Mouse (Mus musculus): Measurements from ENCODE around the gene Mdga2. TPM values are rescaled to one million over a fixed set of nuclear protein-coding genes. Genes with fewer than 3 reads are reported as not detected.

Gene Mdga2
- polyA plus RNA-seq (2015; fragmentation: Nextera tagmentation; extraction: Ambion mirVana), result 2.8 and 3.2 TPM in 2 replicates

DNA sequence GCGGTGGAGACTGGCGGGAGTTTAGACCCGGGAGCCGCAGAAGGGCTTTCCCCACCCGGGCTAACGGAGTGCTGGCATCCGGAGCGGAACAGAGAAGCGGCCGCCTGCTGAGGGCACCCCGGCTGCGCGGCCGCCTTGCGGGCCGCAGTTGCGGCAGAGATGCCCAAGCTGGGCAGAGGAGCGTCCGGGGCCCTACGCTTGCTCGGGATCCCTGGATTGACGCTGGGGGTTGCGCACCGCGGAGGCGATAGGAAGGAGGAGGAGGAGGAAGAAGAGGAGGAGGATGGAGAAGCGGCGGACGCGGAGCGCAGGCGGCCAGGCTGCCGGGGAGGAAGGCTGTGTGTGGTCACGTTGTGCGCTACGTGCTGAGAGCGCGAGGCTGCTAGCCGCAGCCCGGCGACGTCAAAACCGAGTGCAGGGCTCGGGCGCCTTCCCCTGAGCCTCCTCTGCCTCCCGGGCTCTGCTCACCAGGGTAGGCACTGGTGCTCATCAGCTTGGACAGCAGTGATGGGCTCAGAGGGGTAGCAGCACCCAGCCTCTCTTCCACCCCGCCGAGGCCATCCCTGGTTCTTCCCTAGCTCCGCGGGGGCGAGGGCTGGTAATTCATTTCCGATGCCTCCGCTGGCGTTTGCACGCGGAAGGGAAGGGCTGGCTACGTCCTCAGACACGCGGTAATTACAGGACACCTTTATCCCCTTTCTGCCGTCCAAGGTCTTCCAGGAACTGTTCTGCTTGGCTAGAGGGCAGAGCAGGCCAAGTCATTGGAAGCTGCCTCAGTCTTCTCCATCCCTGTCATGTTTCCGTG, at the start of gene Mdga2:
Mdga2 (minus strand) TSS at position 329 of the 805 bp plus-strand sequence.
- H3K27me3 ChIP-seq, result peaks cover 31% of the 10 kb centered on the region
- H3K27ac ChIP-seq (replicated peaks), result no peak within 1 kb of the TSS

DNA sequence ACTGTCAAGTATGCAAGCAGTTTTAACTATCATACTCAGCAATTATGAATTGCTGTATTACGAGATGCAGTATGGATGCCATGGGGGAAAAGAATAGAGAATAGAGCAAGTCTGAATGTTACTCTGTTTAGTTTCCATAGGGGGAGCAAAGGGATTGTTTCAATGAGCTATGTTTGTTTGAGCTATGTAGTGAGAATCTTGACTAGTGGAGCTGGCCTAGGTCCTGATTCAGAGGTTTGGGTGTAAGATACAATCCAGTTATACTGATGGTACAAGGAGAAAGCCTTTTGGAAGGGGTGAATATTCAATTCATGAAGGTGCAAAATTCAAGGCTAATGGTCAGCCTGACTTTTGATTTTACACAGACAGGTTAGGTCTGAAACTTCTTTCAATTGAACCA, 45.1 kb upstream of the Mdga2 start:
- Histone ChIP-seq H3K36me3 (no peaks in the 10 kb centered on the region), H3K4me1 (no peaks in the 10 kb centered on the region), H3K27ac (replicated peaks) (no peak overlapping the region), H3K9ac (no peak overlapping the region), H3K4me2 (replicated peaks) (no peak overlapping the region), H3K9me3 (replicated peaks) (no peaks in the 10 kb centered on the region), H3K27me3 (no peaks in the 10 kb centered on the region), H3K4me3 (replicated peaks) (no peak overlapping the region)
- 60% methylated on average over 1 of the region's 1 CpGs for WGBS
- no peak for ATAC-seq (ENCODE audit: insufficient number of reproducible peaks, low FRiP score, low TSS enrichment, low read depth)

More for the DNA sequence above, at the start of gene Mdga2:
- WGBS, result 0% methylated on average over 48 of the region's 61 CpGs
- peak within 1 kb of the TSS; percentile 94 for H3K4me2 ChIP-seq (replicated peaks)
- no peaks in the 10 kb centered on the region for H3K36me3 ChIP-seq
- H3K9me3 ChIP-seq (replicated peaks), result no peaks in the 10 kb centered on the region
- H3K4me3 ChIP-seq (replicated peaks), result peak within 1 kb of the TSS; percentile 55
- H3K9ac ChIP-seq, result peak within 1 kb of the TSS; percentile 31
- peak; percentile 41; the same call in 1 of the 2 replicates for ATAC-seq (ENCODE audit: insufficient number of reproducible peaks, low FRiP score, low TSS enrichment, low read depth)
- peaks cover 26% of the 10 kb centered on the region for H3K4me1 ChIP-seq

DNA sequence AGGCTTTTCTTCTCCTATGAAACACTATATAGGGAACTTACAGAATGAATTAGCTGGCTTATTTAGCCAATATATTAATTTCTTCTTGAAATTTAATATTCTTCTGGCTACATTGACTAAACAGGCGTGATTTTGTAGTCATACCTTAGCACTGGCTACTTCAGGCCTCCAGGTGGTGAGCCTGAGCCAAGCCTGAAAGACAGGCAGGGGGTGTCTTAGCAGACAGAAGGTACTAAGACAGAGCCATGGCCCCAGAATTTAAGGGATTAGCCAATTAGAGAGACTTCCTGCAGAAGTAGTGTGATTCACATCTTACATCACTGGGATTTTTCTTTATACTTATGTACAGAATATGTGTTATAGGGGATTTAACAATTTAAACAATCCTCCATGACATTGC, 1.2 kb upstream of the Mdga2 start:
- peaks cover 26% of the 10 kb centered on the region for H3K4me1 ChIP-seq
- H3K9ac ChIP-seq, result no peak overlapping the region
- no peak overlapping the region for H3K4me2 ChIP-seq (replicated peaks)
- H3K27ac ChIP-seq (replicated peaks), result no peak overlapping the region
- WGBS, result 33% methylated on average over 1 of the region's 1 CpGs
- H3K4me3 ChIP-seq (replicated peaks), result no peak overlapping the region
- no peaks in the 10 kb centered on the region for H3K9me3 ChIP-seq (replicated peaks)
- no peaks in the 10 kb centered on the region for H3K36me3 ChIP-seq
- H3K27me3 ChIP-seq, result peaks cover 31% of the 10 kb centered on the region
- no peak for ATAC-seq (ENCODE audit: insufficient number of reproducible peaks, low FRiP score, low TSS enrichment, low read depth)

DNA sequence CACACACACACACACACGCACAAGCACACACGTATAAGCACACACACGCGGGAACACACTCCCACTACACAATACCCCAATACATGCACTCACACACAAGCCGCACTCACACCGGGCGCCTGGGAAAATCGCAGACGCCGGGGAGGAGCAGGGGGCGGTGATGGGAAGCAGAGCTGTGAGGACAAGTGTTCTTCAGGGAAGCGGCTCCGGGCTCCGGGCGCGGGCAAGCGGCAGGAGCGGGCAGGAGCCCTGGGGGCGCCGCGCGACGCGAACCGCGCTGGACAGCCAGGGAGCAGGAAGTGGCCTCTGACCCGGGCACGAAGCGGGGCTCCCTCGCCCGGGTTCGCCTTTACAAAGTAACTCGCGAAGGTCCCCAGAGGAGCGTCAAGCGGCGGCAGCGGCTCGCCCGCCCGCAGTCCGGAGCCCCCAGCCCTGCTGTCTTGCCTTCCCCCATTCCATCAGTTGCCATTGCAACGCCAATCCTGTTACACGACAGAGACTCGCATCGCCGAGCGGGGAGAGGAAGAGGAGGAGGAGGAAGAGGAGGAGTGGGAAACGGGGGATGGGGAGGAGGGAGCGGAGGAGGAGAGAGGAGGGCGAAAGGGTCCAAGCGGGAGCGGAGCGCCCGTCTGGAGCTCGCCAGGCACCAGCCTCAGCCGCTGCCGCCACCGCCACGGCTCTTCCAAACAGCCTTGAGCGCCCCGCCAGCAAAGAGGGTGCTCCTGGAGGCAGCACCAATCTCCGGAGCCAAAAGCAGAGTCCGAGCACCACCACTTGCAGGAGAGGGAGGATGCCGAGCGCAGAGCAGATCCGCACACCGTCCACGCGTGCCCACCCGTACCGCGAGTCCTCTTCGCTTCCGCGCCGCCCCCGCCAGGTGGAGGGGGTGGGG, 774 bp downstream of the Mdga2 start:
- peaks cover 31% of the 10 kb centered on the region for H3K27me3 ChIP-seq

DNA sequence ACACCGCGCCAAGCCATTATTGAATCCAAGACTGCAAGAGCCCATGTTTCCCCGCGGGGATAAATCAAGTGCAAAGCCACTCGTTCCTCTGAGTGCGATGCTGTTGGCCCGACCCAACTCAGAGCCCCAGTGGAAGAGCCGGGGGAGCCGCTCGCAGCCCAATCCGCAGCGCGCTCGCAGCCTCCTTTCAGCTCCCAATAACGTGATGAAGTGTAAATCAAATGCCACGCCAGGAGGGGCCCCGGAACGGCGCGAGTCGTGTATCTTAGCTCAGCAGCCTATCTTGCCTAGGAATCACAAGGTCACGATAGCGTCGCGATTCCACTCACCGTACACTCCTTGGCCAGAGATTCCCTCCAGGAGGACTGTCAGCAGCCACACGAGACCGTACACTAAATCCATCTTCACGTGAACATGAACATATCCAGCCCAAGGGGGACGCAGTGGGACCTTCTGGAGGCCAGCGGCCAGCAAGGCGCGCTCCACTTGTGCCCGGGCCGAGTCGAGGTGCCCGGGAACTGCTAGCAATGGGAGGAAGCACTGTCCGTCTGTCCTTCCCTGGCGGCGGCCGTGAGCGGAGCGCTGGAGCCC, 1.6 kb downstream of the Mdga2 start:
- H3K4me2 ChIP-seq (replicated peaks), result peak overlapping the region; percentile 94
- no peaks in the 10 kb centered on the region for H3K9me3 ChIP-seq (replicated peaks)
- peaks cover 26% of the 10 kb centered on the region for H3K4me1 ChIP-seq
- H3K27ac ChIP-seq (replicated peaks), result no peak overlapping the region
- ATAC-seq (ENCODE audit: insufficient number of reproducible peaks, low FRiP score, low TSS enrichment, low read depth), result peak; percentile 34; the same call in 1 of the 2 replicates
- WGBS, result under 1% methylated on average over 37 of the region's 43 CpGs
- no peak overlapping the region for H3K9ac ChIP-seq
- peak overlapping the region; percentile 55 for H3K4me3 ChIP-seq (replicated peaks)
- H3K27me3 ChIP-seq, result peaks cover 31% of the 10 kb centered on the region
- no peaks in the 10 kb centered on the region for H3K36me3 ChIP-seq

More for the DNA sequence above, 774 bp downstream of the Mdga2 start:
- 1% methylated on average over 71 of the region's 78 CpGs for WGBS
- Histone ChIP-seq H3K4me2 (replicated peaks) (peak overlapping the region; percentile 94), H3K4me3 (replicated peaks) (peak overlapping the region; percentile 55), H3K36me3 (no peaks in the 10 kb centered on the region), H3K4me1 (peaks cover 26% of the 10 kb centered on the region), H3K9me3 (replicated peaks) (no peaks in the 10 kb centered on the region), H3K27ac (replicated peaks) (no peak overlapping the region), H3K9ac (peak overlapping the region; percentile 31)
- ATAC-seq (ENCODE audit: insufficient number of reproducible peaks, low FRiP score, low TSS enrichment, low read depth), result peak; percentile 56

DNA sequence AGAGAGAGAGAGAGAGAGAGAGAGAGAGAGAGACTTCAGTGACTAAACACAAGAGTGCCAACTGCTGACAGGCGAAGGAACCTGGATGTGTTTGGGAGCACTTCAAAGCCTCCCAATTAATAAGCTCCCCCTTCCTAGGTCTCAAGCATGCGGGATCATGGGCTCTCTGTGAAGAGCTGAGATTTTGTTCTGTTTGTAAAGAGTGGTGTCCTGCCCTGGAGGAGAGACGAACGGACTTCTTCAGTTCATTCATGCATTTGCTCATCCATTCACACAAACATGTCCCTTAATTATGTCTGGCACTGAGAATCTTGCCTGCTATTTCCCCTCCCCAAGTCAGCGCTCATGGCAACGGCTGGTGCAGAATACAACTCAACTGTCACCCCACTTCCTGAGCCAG, 2.3 kb downstream of the Mdga2 start:
- ATAC-seq (ENCODE audit: insufficient number of reproducible peaks, low FRiP score, low TSS enrichment, low read depth), result no peak
- Histone ChIP-seq H3K9ac (no peak overlapping the region), H3K4me2 (replicated peaks) (peak overlapping the region; percentile 94), H3K4me3 (replicated peaks) (peak overlapping the region; percentile 55), H3K36me3 (no peaks in the 10 kb centered on the region), H3K4me1 (peaks cover 26% of the 10 kb centered on the region), H3K27ac (replicated peaks) (no peak overlapping the region), H3K27me3 (peaks cover 31% of the 10 kb centered on the region), H3K9me3 (replicated peaks) (no peaks in the 10 kb centered on the region)
- WGBS, result 4% methylated on average over 6 of the region's 6 CpGs

DNA sequence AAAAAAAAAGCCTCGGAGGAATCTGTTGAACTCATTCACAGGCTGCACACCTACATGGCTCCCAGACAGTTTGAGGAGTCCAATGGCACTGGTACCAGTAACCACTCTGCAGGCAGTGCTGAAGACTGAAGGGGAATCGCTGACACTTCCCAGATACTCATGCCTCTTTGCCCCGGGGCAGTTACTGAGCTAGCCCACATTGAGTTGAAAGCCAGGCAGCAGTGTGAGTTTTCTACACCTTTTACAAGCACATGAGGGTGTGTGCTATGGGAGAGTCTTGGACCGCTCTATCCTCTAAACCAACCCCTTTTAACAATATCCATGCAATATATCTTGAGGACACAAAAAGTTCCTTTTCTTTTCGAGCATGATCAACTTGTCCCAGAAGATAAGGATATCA, 2.8 kb downstream of the Mdga2 start:
- Histone ChIP-seq H3K27me3 (peaks cover 31% of the 10 kb centered on the region), H3K4me1 (peaks cover 26% of the 10 kb centered on the region), H3K9ac (no peak overlapping the region), H3K27ac (replicated peaks) (no peak overlapping the region), H3K4me3 (replicated peaks) (no peak overlapping the region), H3K9me3 (replicated peaks) (no peaks in the 10 kb centered on the region), H3K4me2 (replicated peaks) (peak overlapping the region; percentile 94; the same call in 1 of the 2 replicates), H3K36me3 (no peaks in the 10 kb centered on the region)
- 26% methylated on average over 5 of the region's 5 CpGs for WGBS
- no peak for ATAC-seq (ENCODE audit: insufficient number of reproducible peaks, low FRiP score, low TSS enrichment, low read depth)

DNA sequence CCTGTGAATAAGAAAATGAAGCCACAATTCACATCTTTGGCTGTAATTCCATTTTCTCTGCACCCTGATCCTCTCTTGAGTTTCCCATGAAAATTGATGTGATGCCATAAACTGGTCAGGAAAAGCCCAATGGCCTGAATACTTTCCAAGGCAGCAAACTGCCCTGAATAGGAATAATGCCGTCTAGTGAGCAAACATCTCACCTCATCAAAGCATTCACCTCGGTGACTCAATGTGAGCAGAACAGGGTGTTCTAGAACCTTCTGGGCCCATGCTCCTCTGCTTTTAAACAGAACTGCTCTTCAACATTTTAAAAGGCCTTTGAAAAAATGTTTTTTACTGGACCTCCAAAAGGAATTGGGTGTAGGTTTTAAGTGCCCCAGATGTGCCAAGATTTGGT, 9.5 kb downstream of the Mdga2 start:
- Histone ChIP-seq H3K9me3 (replicated peaks) (no peaks in the 10 kb centered on the region), H3K9ac (no peak overlapping the region), H3K4me2 (replicated peaks) (no peak overlapping the region), H3K4me3 (replicated peaks) (no peak overlapping the region), H3K27ac (replicated peaks) (no peak overlapping the region), H3K27me3 (no peaks in the 10 kb centered on the region), H3K36me3 (no peaks in the 10 kb centered on the region), H3K4me1 (no peaks in the 10 kb centered on the region)
- no peak for ATAC-seq (ENCODE audit: insufficient number of reproducible peaks, low FRiP score, low TSS enrichment, low read depth)
- WGBS, result 79% methylated on average over 2 of the region's 2 CpGs

DNA sequence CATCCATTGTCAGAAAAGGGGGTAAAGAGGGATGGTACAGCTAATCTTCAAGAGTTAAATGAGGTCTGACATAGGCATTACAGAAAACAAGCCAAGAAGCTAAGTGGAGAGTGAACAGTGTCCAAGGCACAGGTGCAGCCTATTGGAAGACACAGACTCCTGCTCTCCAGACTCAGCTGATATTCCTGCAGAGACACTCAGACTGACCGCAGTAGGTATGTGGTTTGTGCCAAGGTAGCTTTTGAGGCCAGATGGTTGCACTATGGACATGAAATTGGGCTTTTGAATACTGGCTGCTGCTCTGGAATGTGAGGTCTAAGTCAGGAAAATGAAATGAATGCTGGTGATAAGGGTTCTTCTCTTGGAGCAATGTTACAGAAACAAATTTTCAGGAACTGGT, 44.2 kb downstream of the Mdga2 start:
- H3K9ac ChIP-seq, result no peak overlapping the region
- no peaks in the 10 kb centered on the region for H3K36me3 ChIP-seq
- H3K4me3 ChIP-seq (replicated peaks), result no peak overlapping the region
- H3K4me1 ChIP-seq, result no peaks in the 10 kb centered on the region
- no peaks in the 10 kb centered on the region for H3K9me3 ChIP-seq (replicated peaks)
- ATAC-seq (ENCODE audit: insufficient number of reproducible peaks, low FRiP score, low TSS enrichment, low read depth), result no peak
- H3K4me2 ChIP-seq (replicated peaks), result no peak overlapping the region
- WGBS, result 84% methylated on average over 1 of the region's 1 CpGs
- no peaks in the 10 kb centered on the region for H3K27me3 ChIP-seq
- no peak overlapping the region for H3K27ac ChIP-seq (replicated peaks)

DNA sequence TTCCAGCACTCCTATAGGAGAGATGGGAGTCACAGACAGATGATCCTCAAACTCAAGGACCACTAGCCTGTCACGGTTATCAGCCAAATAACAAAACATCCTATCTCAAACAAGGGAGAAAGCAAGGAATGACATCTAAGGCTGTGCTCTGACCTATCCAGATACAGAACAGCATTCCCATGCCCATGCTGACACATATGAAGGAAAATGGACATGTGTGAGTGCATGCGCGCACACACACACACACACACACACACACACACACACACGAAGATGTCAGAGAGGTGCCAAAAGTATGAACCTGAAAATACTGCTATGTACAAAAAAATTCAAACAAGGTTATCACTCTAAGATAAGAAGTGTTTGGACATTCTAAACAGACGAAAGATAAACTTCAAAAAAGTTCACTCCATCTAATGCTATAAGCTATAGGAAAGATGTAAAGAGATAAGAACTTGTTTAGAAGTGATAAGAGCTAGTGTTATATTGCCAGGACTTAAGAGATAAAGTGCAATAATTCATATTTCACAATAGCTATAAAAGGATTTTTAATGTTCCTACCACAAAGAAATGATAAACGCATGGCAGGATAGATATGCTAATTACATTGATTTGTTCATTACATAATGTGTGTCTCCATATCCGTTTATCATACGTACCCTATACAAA, 65.6 kb downstream of the Mdga2 start:
- no peak overlapping the region for H3K9ac ChIP-seq
- WGBS, result 86% methylated on average over 8 of the region's 8 CpGs
- no peaks in the 10 kb centered on the region for H3K9me3 ChIP-seq (replicated peaks)
- H3K36me3 ChIP-seq, result no peaks in the 10 kb centered on the region
- H3K4me2 ChIP-seq (replicated peaks), result no peak overlapping the region
- no peak overlapping the region for H3K4me3 ChIP-seq (replicated peaks)
- no peak overlapping the region for H3K27ac ChIP-seq (replicated peaks)
- no peak for ATAC-seq (ENCODE audit: insufficient number of reproducible peaks, low FRiP score, low TSS enrichment, low read depth)
- H3K4me1 ChIP-seq, result no peaks in the 10 kb centered on the region
- no peaks in the 10 kb centered on the region for H3K27me3 ChIP-seq

Measured in embryonic facial prominence, embryonic 15.5 days (tissue).